Mouse (Mus musculus) MEL (cell line): ENCODE results near the gene Leng8. TPM values are rescaled to one million over a fixed set of nuclear protein-coding genes. Genes with fewer than 3 reads are reported as not detected.

Experiments
- DNase-seq: peaks from one replicate; pipeline ENCODE4 v3.0.0; 2011; ENCODE audit warnings: low read depth, low spot score
- H3K27ac ChIP-seq: 2 replicates; pipeline ENCODE4 v1.5.1; 2012; ENCODE audit warnings: low read depth, mild to moderate bottlenecking, control low read depth, low read length, moderate library complexity; ENCODE audit not compliant: control insufficient read depth
- H3K27me3 ChIP-seq, 2 experiments: fragments of 150-350 bp in 1 of 2; sonication (generic) in 1 of 2; 2 replicates each; pipeline ENCODE4 v1.6.1; 2012; ENCODE audit warnings: low read length in 2 of 2, mild to moderate bottlenecking in 2 of 2, improper control_type of control experiment in 1 of 2, moderate library complexity in 1 of 2; ENCODE audit not compliant: insufficient read depth in 2 of 2, control insufficient read depth in 1 of 2
- H3K36me3 ChIP-seq, 2 experiments: 2 replicates each; pipeline ENCODE4 v1.6.1; 2012 to 2014; ENCODE audit warnings: low read length in 2 of 2, improper control_type of control experiment in 1 of 2, inconsistent platforms in 1 of 2, mild to moderate bottlenecking in 1 of 2; ENCODE audit not compliant: insufficient read depth in 2 of 2, control insufficient read depth in 1 of 2
- H3K4me1 ChIP-seq, 2 experiments: fragments of 150-350 bp in 1 of 2; sonication (generic) in 1 of 2; 2 replicates each; pipeline ENCODE4 v1.6.1; 2012; ENCODE audit warnings: low read length in 2 of 2, improper control_type of control experiment in 1 of 2, mild to moderate bottlenecking in 1 of 2; ENCODE audit not compliant: insufficient read depth in 2 of 2, control insufficient read depth in 1 of 2
- H3K4me3 ChIP-seq, 2 experiments: fragments of 150-350 bp in 1 of 2; sonication (generic) in 1 of 2; 2 replicates each; pipeline ENCODE4 v1.5.1; 2012; ENCODE audit warnings: low read depth in 2 of 2, low read length in 2 of 2, mild to moderate bottlenecking in 2 of 2, moderate library complexity in 2 of 2, control low read depth in 1 of 2, improper control_type of control experiment in 1 of 2; ENCODE audit not compliant: control insufficient read depth in 1 of 2, insufficient read depth in 1 of 2
- H3K79me2 ChIP-seq: 2 replicates; pipeline ENCODE4 v1.6.1; 2012; ENCODE audit warnings: mild to moderate bottlenecking, low read length, moderate library complexity; ENCODE audit not compliant: control insufficient read depth, poor library complexity, insufficient read depth
- H3K9ac ChIP-seq: 2 replicates; pipeline ENCODE4 v1.6.1; 2012; ENCODE audit warnings: low read depth, mild to moderate bottlenecking, control low read depth, low read length, moderate library complexity; ENCODE audit not compliant: control insufficient read depth, poor library complexity, severe bottlenecking
- H3K9me3 ChIP-seq: fragments of 150-350 bp; sonication (generic); replicated peaks from 2 replicates; pipeline ENCODE4 v1.6.1; 2012; ENCODE audit warnings: mild to moderate bottlenecking, low read length, improper control_type of control experiment, moderate library complexity; ENCODE audit not compliant: insufficient read depth
- CHD1 ChIP-seq: IDR thresholded peaks from 2 replicates; pipeline ENCODE4 v1.6.1; 2012; ENCODE audit warnings: low read depth, mild to moderate bottlenecking, inconsistent platforms, low read length, improper control_type of control experiment
- ETS1 ChIP-seq: IDR thresholded peaks from 2 replicates; pipeline ENCODE4 v1.6.1; 2012; ENCODE audit warnings: low read depth, mild to moderate bottlenecking, inconsistent platforms, low read length, improper control_type of control experiment, moderate library complexity
- GABPA ChIP-seq: IDR thresholded peaks from 2 replicates; pipeline ENCODE4 v1.6.1; 2012; ENCODE audit warnings: low read depth, mild to moderate bottlenecking, inconsistent platforms, low read length, improper control_type of control experiment, moderate library complexity
- GATA1 ChIP-seq: IDR thresholded peaks from 2 replicates; pipeline ENCODE4 v1.6.1; 2011; ENCODE audit warnings: low read depth, low read length, improper control_type of control experiment
- HCFC1 ChIP-seq: IDR thresholded peaks from 2 replicates; pipeline ENCODE4 v1.6.1; 2012; ENCODE audit warnings: low read depth, mild to moderate bottlenecking, inconsistent platforms, low read length, improper control_type of control experiment, moderate library complexity
- MAZ ChIP-seq: IDR thresholded peaks from 2 replicates; pipeline ENCODE4 v1.6.1; 2012; ENCODE audit warnings: low read depth, mild to moderate bottlenecking, inconsistent platforms, low read length, improper control_type of control experiment
- MXI1 ChIP-seq: IDR thresholded peaks from 2 replicates; pipeline ENCODE4 v1.6.1; 2011; ENCODE audit warnings: mild to moderate bottlenecking, low read depth, low read length, improper control_type of control experiment
- MYB ChIP-seq: IDR thresholded peaks from 2 replicates; pipeline ENCODE4 v1.6.1; 2011; ENCODE audit warnings: mild to moderate bottlenecking, low read depth, low read length, improper control_type of control experiment
- NELFE ChIP-seq: IDR thresholded peaks from 2 replicates; pipeline ENCODE4 v1.6.1; 2011; ENCODE audit warnings: low read depth, low read length, improper control_type of control experiment
- NRF1 ChIP-seq: IDR thresholded peaks from 2 replicates; pipeline ENCODE4 v1.6.1; 2014; ENCODE audit warnings: low read depth, mild to moderate bottlenecking, inconsistent platforms, low read length, improper control_type of control experiment, moderate library complexity; ENCODE audit not compliant: poor library complexity, insufficient read depth, severe bottlenecking
- POLR2AphosphoS2 ChIP-seq: IDR thresholded peaks from 2 replicates; pipeline ENCODE4 v1.6.1; 2011; ENCODE audit warnings: low read length, improper control_type of control experiment
- RCOR1 ChIP-seq: IDR thresholded peaks from 2 replicates; pipeline ENCODE4 v1.6.1; 2012; ENCODE audit warnings: low read depth, mild to moderate bottlenecking, inconsistent platforms, low read length, improper control_type of control experiment
- SIN3A ChIP-seq: IDR thresholded peaks from 2 replicates; pipeline ENCODE4 v1.6.1; 2012; ENCODE audit warnings: low read length, improper control_type of control experiment, inconsistent platforms
- TBP ChIP-seq: IDR thresholded peaks from 2 replicates; pipeline ENCODE4 v1.8.0; 2011; ENCODE audit warnings: low read depth, low read length, improper control_type of control experiment
- USF1 ChIP-seq: IDR thresholded peaks from 2 replicates; pipeline ENCODE4 v1.6.1; 2014; ENCODE audit warnings: low read depth, mild to moderate bottlenecking, inconsistent platforms, low read length, improper control_type of control experiment, moderate library complexity
- USF2 ChIP-seq, 2 experiments: IDR thresholded peaks; 2 replicates each; pipeline ENCODE4 v1.6.1; 2011 to 2012; ENCODE audit warnings: improper control_type of control experiment in 2 of 2, low read length in 2 of 2, borderline replicate concordance in 1 of 2, inconsistent platforms in 1 of 2, low read depth in 1 of 2, mild to moderate bottlenecking in 1 of 2; ENCODE audit not compliant: insufficient read depth in 1 of 2
- polyA plus RNA-seq, 2 experiments: library from polyadenylated mRNA; stranded (reverse) in 1 of 2; unstranded in 1 of 2; fragments of >175 nt in 1 of 2; fragments of >200 nt in 1 of 2; gene quantifications; 2 replicates each; pipeline versions ENCODE4 v1.2.1 to v1.2.4; 2012; ENCODE audit warnings: low replicate concordance in 2 of 2, low read depth in 1 of 2; ENCODE audit not compliant: insufficient read length in 2 of 2, insufficient read depth in 1 of 2, missing spikeins in 1 of 2
- total RNA-seq: library from RNA; depleted of rRNA; stranded (reverse); fragments of 300-350 nt; gene quantifications from 2 replicates; pipeline ENCODE4 v1.2.3, GENCODE M21; 2012

Leng8 gene
- total and polyA plus RNA-seq, 3 experiments: 28.2 to 89.9 TPM; not detected in 1

DNA sequence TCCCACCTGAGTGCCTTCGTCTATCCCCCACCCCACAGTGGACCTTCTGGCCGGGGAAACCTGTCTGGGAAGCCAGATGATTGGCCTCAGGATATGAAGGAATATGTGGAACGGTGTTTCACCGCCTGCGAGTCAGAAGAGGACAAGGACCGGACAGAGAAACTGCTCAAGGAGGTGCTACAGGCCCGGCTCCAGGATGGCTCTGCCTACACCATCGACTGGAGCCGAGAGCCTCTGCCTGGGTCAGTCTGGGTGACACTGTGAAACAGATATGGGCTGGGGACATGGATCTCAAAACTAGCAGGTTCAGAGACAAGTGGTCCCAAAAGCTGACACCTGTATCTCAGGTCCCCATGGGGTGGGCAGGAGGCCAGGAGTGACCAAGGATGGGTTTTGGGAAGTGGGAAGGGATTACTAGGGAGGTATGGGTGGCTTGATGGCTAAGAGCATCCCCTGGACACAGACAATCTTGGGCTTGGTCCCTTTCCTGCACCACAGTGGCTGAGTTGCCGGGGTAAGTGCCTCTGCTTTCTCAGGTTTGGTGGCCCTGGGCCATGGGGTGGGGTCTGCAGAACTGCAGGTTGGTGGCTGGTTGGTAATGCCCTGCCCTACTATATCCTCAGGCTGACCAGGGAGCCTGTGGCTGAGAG, 6.1 kb downstream of the Leng8 start:
- Histone ChIP-seq H3K9me3 (no peaks in the 10 kb centered on the region), H3K4me1 (peaks cover 0 to 5% of the 10 kb centered on the region in 2 experiments; a peak in 2 of 4 replicates), H3K27me3 (no peaks in the 10 kb centered on the region), H3K27ac (no peak overlapping the region), H3K4me3 (no peak overlapping the region), H3K79me2 (peaks cover 15% of the 10 kb centered on the region), H3K9ac (no peak overlapping the region), H3K36me3 (peaks cover 4 to 7% of the 10 kb centered on the region in 2 experiments; a peak in 3 of 4 replicates)
- TF ChIP-seq ETS1 (no peak), RCOR1 (no peak), CHD1 (no peak)
- DNase-seq: no peak

DNA sequence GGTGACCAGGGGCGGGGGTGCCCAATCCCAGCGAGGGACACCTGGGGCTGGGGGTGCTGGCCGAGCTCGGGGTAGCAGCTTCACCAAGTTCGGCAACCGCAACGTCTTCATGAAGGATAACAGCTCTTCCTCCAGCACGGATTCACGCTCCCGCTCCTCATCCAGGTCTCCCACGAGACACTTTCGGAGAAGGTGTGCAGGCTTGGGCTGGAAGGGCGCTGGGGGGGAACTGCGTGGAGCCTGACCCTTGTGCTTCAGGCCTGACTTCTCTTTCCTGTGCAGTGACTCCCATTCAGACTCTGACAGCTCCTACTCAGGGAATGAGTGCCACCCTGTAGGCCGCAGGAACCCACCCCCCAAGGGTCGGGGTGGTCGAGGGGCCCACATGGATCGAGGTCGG, 6.7 kb downstream of the Leng8 start:
- H3K36me3 ChIP-seq: peaks cover 4 to 7% of the 10 kb centered on the region in 2 experiments; a peak in 3 of 4 replicates
- no peak overlapping the region for H3K9ac ChIP-seq
- no peak for DNase-seq
- no peak overlapping the region for H3K4me3 ChIP-seq
- H3K27ac ChIP-seq: no peak overlapping the region
- TF ChIP-seq NELFE (no peak), SIN3A (no peak), USF2 (IDR thresholded peaks at IDR 0.05; ENCODE audit: borderline replicate concordance in 1 of 2, insufficient read depth in 1 of 2, low read depth in 1 of 2, low read length in 2 of 2) (no peak), TBP (no peak), POLR2AphosphoS2 (no peak), CHD1 (no peak), ETS1 (no peak), GABPA (no peak), MYB (no peak), HCFC1 (no peak), MAZ (no peak), USF1 (no peak), MXI1 (no peak), NRF1 (no peak), GATA1 (no peak)
- 0 out of 4 replicates have a peak, but pooled peaks cover 0 to 3% of the 10 kb centered on the region in 2 experiments for H3K4me1 ChIP-seq
- H3K9me3 ChIP-seq: no peaks in the 10 kb centered on the region
- peaks cover 10% of the 10 kb centered on the region for H3K79me2 ChIP-seq
- H3K27me3 ChIP-seq: no peaks in the 10 kb centered on the region
